Mouse (Mus musculus) hindlimb bud, embryonic 11.5 days (tissue): ENCODE data around the gene Rnf215.
"Not testable (repeated sequence)": the region's sequence is repeated elsewhere in the genome, so short reads cannot be mapped to it uniquely, and the experiment has no call there.

Experiments
- DNase-seq: peaks from one replicate; pipeline ENCODE4 v3.0.0-alpha.2; 2012; ENCODE audit warnings: low read depth, low spot score; ENCODE audit errors: extremely low spot score

Rnf215 gene

DNA sequence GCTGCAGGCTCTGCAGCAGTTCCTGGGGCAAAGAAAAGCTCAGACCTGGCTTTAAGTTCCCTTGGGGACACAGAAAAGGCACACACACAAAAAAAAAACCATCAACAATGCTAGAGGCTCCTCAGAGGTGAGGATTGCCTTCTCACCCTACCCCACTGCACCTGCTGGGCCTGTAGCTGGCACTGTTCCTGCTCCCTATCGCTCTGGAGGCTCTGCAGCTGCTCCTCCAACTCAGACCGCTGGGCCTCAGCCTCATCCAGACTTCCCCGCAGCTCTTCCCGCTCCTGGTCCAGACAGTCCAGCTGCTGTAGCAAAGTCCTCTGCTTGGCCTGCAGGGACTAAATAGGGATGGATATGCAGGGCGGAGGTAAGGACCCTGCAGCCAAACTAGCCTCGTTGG lies 11.4 kb downstream of the Rnf215 start:
- DNase-seq: no peak

DNA sequence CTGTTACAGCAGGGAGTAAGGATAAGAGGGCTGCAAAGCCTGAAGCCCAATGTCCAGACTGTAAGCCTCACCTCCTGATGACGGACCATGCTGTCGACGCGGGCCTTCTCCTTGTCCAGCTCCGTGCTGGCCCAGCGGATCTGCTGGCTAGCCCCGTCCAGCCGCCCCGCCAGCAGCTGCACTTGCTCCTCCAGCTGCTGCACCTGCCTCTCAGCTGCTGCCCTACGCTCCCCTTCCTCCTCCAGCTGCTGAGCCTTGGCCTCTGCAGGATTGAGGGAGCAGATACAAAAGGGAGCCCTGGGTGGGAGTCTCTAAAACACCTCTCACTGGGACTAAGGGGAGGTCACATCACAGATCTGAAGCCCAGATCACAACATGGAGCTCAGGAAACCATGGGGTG lies 12.1 kb downstream of the Rnf215 start:
- no peak for DNase-seq

DNA sequence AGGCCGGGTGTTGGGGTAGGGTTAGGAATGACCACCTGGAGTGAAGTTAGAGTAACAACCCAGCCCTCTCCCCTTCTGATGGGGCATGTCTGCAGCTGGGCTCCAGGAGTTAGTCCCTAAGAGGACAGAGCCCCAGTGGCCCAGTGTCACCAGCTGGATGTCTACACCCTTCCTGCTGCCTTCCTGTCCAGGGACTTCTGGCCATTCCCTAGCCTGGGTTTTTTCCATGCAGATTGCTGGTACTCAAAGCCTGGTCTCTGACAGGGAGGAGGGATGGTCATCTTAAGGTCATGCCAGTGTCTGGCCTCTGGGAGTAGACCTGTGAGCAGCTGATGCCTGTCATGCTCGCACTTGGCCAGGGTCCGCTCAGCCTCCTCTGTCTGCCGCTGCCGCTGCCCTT lies 13.1 kb downstream of the Rnf215 start:
- no peak for DNase-seq

DNA sequence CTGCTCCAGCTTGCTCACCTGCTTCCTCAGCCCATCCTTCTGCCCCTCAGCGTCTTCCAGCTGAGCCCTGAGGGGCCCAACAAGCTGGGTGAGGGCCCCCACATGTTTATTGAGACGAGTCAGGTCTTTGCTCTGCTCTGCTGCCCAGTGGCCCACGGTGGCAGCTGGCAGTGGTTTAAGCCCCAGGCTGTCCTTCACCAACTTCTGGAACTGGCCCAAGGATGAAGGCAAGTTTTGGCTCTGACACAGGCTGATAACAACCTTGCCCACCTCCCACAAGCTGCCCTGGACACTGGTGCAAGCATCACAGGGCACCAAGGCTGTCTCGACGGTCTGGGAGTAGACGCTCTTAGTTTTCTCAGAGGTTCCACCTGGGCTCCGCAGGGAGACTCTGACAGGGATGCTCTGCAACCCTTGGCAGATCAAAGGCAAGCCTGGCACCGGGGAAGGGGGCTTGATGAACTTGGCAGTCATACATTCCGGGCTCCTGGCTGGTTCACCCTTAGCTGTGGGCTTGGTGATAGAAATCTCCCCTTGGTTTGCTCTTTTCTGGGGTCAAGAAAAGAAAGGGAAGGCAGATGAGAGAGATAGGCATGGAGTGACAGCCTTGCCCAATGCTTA lies 13.6 kb downstream of the Rnf215 start:
- no peak for DNase-seq

DNA sequence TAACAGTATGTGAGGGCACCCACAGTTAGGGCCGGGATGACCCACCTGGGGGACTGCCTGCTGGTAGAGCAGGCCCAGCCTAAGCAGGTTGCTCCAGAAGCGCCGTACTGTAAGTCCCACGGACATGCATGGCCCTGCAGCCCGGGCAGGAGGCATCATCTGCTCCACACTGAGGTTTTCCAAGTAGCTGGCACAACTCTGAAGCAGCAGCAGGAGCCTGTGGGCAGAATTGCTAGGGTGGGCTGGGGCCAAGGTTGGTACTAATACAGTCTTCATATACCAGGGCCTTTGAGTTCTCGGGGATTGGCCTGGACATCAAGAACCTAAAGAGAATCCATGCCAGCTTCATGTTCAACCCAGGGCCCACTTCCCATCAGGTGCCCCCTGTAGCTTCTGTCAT lies 14.9 kb downstream of the Rnf215 start:
- DNase-seq: no peak

DNA sequence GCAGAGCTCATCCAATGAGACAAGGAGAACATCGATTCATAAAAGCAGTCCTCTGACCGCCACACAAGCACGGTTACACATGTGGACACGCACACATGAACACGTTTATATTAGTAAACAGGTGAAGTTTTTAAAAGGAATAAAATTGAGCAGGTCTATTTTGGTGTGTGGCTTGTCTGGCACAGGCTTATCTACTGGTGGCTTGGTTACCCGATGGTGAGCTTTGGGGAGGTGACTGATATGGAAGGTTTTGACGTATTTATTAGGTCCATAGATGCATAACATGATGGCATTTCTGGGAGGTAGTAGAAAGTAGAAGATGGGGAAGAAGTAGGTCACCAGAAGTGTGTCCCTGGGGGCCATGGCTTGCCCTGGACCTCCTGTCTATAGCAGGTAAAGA lies 18.7 kb downstream of the Rnf215 start:
- no peak for DNase-seq

DNA sequence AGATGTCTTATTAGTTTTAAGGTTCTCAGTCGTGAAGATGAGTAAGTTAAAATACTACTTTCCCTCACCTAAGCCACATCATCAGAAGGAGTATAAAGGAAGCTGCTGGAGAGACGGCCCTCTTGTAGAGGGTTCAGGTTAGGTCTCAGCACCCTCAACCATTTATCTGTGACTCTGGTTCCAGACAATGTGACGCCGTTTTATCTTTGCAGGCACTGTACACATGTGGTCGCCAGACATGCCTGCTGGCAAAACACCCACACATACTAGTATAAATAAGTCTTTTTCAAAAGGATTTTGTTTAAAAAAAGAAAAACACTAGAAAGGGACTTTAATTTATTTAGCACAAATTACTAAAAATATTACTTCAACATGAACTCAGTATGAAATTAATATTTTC lies 20.6 kb downstream of the Rnf215 start:
- DNase-seq: no peak

DNA sequence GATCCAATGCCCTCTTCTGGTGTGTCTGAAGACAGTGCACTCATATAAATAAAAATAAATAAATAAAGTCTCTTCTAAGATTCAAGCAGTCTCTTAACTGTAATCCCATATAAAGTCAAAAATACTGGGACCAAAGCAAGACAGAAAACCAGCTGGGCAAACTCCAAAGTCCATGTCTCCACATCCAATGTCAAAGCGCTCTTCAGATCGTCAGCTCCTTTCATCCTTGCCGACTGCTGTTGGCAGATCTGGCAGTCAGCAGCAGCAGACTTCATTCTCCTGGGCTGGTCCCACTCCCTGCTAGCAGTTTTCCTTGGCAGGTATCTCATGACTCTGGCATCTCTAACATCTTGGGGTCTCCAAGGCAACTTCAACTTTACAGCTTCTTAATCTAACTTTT lies 23.7 kb downstream of the Rnf215 start:
- no peak for DNase-seq

DNA sequence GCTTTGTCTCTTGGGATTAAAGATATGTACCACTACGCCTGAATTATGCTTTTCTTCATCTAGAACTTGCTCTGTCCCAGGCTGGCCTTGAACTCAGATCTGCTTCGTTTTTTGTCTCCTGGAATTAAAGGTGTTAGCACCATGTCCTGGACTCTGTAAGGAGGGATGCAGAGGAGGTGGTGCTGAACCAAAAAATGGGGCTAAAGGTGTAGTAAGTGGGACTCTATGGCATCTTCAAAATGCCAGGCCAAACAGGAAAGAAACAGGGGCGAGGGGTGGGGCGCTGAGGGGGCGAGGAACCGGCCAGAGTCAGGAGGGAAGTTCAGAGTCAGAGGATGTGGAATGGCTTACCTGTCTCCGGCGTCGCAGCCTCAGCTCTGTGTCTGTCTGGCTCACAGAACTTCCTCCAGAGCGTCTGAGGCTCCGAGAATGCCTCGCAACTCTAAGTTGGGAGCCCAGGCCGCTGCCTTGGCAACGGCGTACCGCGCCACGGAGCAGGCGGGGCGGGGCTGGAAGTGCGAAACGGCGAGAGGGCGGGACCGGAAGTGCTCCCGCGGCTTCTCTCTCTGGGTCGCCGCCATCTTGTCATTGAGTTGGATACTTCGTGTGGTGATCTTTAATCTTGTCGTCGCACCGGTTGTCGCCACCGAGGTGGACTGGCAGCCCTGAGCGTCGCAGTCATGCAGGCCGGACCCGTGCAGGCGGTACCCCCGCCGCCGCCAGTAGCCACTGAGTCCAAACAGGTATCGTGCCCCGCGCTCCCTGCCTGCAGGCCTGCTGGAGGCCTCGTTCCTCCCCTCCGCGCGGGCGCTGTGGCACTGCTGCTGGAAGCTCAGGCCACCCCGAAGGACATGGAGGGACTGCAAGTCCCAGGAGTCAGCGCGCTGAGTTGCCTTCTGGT lies 25.1 kb downstream of the Rnf215 start, which contains the start of the genes Ccdc157 and Sf3a1:
Ccdc157 (minus strand) TSS at position 486 of the 901 bp plus-strand sequence.
Sf3a1 (plus strand) TSS at position 543 of the 901 bp plus-strand sequence.
- peak; percentile 39 for DNase-seq

DNA sequence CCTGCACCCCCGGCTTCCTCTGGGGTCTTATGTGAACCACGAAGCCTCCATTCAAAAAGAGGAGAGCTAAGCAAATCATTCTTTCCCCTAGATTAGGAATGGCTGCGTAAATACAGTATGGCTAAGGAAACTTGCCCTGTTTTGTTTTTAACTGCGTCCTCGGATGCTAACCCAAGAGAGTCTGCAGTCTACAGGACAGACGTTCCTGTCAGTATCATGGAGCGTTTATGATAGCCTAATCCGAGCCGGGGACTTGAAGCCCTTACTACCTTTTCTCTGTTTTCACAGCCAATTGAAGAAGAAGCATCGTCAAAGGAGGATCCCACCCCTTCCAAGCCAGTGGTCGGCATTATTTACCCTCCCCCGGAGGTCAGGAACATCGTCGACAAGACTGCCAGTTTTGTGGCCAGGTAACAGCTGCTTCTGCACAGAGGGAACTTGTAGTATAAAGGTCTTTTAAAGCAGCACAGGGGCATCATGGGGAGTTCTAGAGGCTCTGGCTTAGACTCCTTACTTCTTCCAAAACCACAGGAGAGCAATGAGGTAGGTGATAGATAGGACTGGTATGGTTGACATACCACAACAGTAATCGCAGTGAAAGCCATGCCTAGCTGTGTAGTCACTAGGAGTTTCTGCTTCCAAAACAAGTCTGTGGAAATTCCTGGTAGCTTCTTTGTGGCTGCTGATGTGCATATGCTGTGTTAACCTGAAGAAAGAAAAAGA lies 25.9 kb downstream of the Rnf215 start:
- DNase-seq: no peak

DNA sequence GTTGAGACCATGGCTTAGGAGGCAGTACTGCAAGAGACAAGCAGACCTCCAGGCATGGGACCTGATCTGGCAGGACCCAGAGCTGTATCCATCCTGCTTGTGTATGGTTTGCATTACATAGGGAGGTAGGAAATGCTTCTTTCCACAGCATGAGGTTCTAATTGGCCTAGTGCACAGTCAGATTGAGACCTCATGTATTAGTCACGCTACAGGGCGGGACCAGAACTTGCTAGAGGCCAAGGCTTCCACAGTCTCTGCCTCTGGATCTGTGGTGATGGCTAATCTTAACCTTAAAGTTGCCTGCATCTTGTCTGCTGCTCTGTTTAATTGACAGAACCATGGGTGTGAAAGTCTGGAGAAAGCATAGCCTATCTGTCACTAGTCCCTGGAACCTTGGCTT lies 29.7 kb downstream of the Rnf215 start:
- DNase-seq: no peak

DNA sequence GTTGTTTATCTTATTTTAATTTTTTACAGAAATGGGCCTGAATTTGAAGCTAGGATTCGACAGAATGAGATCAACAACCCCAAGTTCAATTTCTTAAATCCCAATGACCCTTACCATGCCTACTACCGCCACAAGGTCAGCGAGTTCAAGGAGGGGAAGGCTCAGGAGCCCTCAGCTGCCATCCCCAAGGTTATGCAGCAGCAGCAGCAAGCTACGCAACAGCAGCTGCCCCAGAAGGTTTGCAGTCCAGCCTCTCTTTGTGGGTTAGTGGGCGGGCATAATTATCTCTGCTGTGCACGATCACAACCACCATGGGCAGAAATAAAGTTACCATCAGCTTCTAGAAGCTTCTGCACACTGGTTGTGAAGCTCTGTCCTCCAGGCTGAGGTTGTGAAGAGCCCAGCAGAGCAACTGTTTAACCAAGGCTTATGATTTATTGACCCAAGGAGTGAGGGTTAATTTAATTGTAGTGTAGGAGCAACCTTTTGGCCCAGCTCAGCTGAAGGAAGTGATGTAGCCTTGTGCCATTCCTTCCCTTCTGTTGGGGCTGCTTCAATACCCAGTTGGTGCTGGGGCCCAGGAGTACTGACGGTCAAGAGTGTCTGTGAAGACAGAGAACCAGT lies 31.6 kb downstream of the Rnf215 start:
- DNase-seq: no peak

DNA sequence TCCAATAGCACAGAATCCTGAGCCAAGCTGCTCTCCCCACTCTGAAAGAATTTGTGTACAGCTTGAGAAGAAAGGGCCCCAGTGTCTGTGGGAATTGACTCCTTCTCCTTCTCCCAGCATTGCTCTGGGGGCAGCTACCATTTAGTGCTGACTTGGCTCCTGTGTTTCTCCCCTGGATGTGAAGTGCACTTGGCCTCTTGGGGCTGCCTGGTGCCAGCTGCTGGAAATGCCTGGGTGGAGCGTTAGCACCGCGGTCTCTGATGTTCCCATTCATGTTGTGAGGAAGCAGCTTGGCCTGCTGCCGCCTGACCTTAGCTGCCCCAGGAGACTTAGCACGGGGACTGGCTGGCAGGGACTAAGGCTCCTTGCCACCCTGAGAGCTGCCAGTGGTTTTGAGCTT lies 39.6 kb downstream of the Rnf215 start:
- DNase-seq: no peak

DNA sequence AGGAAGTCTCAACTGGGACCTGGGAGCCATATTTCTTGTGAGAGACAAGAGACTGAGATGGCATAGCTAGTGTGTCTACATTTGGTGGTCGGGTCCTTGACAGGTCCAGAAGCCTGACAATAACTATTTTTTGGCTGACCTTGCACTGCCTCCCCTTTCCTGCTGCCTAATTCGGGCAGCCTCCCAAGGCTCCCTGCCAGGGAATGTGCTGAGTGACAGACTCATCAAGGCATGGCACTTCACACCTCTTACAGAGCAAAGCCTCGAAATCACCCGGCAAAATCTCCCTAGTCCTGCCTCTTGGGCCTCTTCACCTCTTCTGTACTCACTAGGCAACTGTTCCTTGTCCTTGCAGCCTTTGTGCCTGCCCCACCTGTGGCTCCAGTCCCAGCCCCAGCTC lies 42.7 kb downstream of the Rnf215 start:
- no peak for DNase-seq

DNA sequence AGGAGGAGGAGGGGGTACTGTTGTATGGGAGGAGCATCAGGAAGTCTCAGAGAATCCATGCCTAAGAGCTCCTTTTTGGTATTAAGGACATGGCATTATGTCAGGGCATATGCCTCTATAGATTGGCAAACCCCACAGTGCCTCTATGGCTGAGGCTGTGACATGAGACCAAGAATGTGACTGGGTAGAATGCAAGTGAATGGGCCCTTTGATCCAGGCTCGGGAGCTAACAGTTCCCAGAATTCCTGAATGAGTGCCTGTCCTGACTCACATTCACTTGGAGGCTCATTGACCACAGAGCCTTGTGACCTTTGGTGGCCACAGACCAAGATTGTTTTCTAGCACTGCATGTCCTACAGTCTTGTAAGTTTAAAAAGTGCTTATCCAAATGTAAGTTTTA lies 47.1 kb downstream of the Rnf215 start:
- no peak for DNase-seq

DNA sequence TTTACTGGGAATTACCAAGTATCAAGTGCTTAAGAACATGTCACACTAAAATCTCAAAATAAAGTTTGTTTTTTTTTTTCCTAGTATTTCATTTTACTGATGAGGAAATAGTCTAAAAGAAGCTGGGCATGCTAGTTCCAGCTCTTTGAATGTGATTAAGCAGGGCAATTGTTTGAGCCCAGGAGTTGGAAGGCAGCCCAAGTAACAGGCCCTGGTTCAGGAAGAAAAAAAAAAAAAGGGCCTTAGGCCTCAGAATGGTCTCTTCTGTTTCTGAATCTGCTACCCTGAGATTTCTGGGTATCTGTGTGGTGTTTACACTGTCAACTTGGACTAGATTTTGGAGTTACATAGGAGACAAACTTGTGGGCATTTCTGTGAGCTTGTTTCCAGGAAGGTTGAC lies 48.5 kb downstream of the Rnf215 start:
- no peak for DNase-seq

DNA sequence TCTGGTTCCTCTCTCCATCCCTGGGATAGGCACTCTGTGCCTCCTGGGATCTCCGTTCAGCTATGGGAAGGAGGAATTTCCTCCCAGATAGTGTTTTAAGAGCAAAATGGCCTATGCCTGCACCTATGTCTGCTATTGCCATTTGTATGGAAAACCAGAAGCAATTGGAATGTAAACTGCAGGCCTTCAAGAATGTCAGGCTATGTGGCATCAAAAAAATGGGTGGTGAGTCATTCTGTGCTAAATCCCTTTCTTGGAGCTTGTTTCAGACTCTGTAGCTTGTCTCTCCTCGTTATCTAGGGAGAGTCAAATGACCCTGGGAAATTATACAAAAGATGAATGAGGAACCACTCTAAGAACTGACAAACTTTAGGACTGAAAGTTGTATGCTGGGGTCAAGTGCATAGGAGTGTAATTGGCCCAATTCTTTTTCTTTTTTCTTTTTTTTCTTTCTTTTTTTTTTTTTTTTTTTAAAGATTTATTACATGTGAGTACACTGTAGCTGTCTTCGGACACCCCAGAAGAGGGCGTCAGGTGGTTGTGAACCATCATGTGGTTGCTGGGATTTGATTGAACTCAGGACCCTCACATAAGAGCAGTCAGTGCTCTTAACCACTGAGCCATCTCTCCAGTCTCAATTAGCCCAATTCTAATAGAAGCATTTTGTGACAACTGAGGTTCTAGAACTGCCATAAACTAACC lies 49.4 kb downstream of the Rnf215 start:
- no peak for DNase-seq

DNA sequence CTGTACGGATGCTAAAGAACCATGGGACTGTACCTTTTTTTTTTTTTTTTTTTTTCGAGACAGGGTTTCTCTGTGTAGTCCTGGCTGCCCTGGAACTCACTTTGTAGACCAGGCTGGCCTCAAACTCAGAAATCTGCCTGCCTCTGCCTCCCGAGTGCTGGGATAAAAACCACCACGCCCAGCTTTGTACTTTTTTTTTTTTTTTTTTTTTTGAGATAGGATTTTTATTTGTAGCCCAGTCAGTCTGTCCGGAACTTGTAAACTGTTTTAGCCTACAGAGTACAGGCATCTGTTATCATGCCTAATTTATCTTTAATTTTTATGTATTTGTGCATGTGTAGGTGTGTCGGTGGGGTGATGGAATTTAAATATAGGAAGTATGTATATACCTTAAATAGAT lies 50.5 kb downstream of the Rnf215 start:
- DNase-seq: not testable (repeated sequence)

DNA sequence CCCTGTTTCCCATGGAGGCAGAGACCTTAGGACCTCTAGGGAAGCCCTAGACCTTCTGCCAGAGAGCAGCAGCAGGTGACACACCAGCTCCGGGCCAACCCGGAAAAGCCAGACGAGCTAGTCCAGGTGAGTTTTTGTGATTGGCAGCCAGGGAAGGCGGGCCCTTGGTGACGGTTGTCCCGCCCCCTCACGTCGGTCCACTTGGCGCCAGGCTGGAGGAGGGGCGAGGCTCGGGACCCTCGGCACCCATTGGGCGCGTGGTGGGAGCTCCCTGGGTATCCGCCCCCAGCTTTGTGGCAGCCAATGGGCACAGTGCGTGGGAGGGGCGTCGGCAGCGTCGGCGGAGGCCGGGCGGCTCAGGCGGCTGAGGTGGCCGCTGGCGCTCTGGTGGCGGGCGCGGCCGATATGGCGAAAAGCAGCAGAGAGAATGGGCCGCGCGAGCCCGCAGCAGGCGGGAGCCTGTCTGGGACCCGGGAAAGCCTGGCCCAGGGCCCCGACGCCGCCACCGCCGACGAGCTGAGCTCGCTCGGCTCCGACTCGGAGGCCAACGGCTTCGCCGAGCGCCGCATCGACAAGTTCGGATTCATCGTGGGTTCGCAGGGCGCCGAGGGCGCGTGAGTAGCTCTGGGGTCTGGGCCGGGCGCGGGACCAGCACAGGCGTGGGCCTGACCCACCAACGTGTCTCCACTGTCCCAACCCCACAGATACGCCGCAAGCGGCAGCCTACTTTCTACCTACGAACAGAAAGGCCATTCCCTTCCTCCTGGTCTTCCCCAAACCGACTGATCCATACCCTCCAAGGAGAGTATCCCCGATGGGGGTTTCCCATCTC lies 51.7 kb downstream of the Rnf215 start, which contains the start of gene Tbc1d10a:
Tbc1d10a (plus strand) TSS at position 304 of the 832 bp plus-strand sequence.
- peak; percentile 54 for DNase-seq

DNA sequence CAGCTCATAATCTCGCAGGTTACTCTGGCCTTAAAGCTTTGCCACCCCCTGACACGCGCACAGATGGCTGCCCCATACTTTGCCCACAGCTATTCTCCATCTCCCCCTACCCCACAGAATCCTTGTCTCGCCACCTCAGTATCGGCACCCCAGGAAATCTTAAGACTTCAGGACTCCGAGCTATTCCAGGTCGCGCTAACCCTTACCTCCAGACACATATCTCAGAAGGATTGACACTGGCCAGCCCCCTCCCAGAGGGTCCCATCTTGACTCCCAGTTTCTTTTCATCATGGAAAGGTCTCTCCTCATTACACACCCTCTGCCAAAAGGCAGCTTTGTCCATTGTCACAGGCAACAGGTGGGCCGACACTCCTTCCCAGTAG lies 52.3 kb downstream of the Rnf215 start:
- DNase-seq: no peak
